Mouse (Mus musculus) kidney, embryonic 16.5 days (tissue): ENCODE results near the gene Tubb5. TPM values are rescaled to one million over a fixed set of nuclear protein-coding genes. Genes with fewer than 3 reads are reported as not detected.

ENCODE experiments used
- ATAC-seq: fragments of 200-750 bp; cut with Nextera tagmentation; 2 replicates; pipeline ENCODE4 v1.8.0; 2017; ENCODE audit warnings: moderate TSS enrichment; ENCODE audit not compliant: low FRiP score, low TSS enrichment
- H3K27ac ChIP-seq: fragments of 300-500 bp; sonication (generic); 2 replicates; pipeline ENCODE4 v1.5.1; 2014; ENCODE audit warnings: low read length
- H3K27me3 ChIP-seq: fragments of 300-500 bp; sonication (generic); 2 replicates; pipeline ENCODE4 v1.6.1; 2014; ENCODE audit warnings: low read length, control low read depth, mixed read lengths; ENCODE audit not compliant: insufficient read depth
- H3K36me3 ChIP-seq: fragments of 300-500 bp; sonication (generic); 2 replicates; pipeline ENCODE4 v1.6.1; 2014; ENCODE audit warnings: low read length, control low read depth, mixed read lengths; ENCODE audit not compliant: insufficient read depth
- H3K4me1 ChIP-seq: fragments of 300-500 bp; sonication (generic); 2 replicates; pipeline ENCODE4 v1.6.1; 2014; ENCODE audit warnings: low read length, control low read depth, mixed read lengths; ENCODE audit not compliant: insufficient read depth
- H3K4me2 ChIP-seq: fragments of 300-500 bp; sonication (generic); replicated peaks from 2 replicates; pipeline ENCODE4 v1.6.1; 2014; ENCODE audit warnings: low read depth, low read length
- H3K4me3 ChIP-seq: fragments of 300-500 bp; sonication (generic); 2 replicates; pipeline ENCODE4 v1.5.1; 2014; ENCODE audit warnings: mild to moderate bottlenecking, low read length
- H3K9ac ChIP-seq: fragments of 300-500 bp; sonication (generic); replicated peaks from 2 replicates; pipeline ENCODE4 v1.6.1; 2014; ENCODE audit warnings: low read length
- H3K9me3 ChIP-seq: fragments of 300-500 bp; sonication (generic); 2 replicates; pipeline ENCODE4 v1.6.1; 2016; ENCODE audit warnings: low read length, control low read depth
- WGBS: fragments of 180-500 bp; shearing (Covaris S2); extraction: QIAGEN DNeasy Blood & Tissue Kit; methylation state at CpG from one replicate; pipeline ENCODE4 v1.1.7; 2014; 5-methylcytosine and 5-hydroxymethylcytosine counted together
- polyA plus RNA-seq: library from polyadenylated mRNA; unstranded; fragments of >200 nt; fragmentation: Nextera tagmentation; extraction: Ambion mirVana; gene quantifications from 2 replicates; pipeline ENCODE4 v1.2.1, GENCODE M21; 2015

Gene Tubb5
- polyA plus RNA-seq, 1 experiment from 2014 or later, result 905 TPM

GRCm38 (mm10) chr17:35870151-35870883 is 32.2 kb upstream of the Tubb5 start:
- Histone ChIP-seq H3K4me1 (peaks cover 44% of the 10 kb centered on the region), H3K36me3 (peaks cover 10% of the 10 kb centered on the region; the same call in 1 of the 2 replicates), H3K9me3 (peaks cover 4% of the 10 kb centered on the region; the same call in 1 of the 2 replicates), H3K27ac (peak overlapping the region; percentile 98), H3K9ac (peak overlapping the region; percentile 85), H3K4me2 (peak overlapping the region; percentile 83), H3K4me3 (peak overlapping the region; percentile 68), H3K27me3 (no peaks in the 10 kb centered on the region)
- ATAC-seq, result no peak
- 55% methylated on average over 9 of the region's 9 CpGs for WGBS

- H3K4me2 ChIP-seq, result peak overlapping the region; percentile 83
- H3K27me3 ChIP-seq, result no peaks in the 10 kb centered on the region
- peak overlapping the region; percentile 98 for H3K27ac ChIP-seq
- H3K36me3 ChIP-seq, result 0 out of 2 replicates have a peak, but pooled peaks cover 5% of the 10 kb centered on the region
- WGBS, result 5% methylated on average over 7 of the region's 7 CpGs
- peaks cover 4% of the 10 kb centered on the region; the same call in 1 of the 2 replicates for H3K9me3 ChIP-seq
- no peak for ATAC-seq
- peak overlapping the region; percentile 68 for H3K4me3 ChIP-seq
- peak overlapping the region; percentile 85 for H3K9ac ChIP-seq
- H3K4me1 ChIP-seq, result peaks cover 52% of the 10 kb centered on the region
Measured at GRCm38 (mm10) chr17:35869346-35870067, 31.4 kb upstream of the Tubb5 start.

- H3K27me3 ChIP-seq, result no peaks in the 10 kb centered on the region
- 5% methylated on average over 7 of the region's 7 CpGs for WGBS
- H3K27ac ChIP-seq, result peak overlapping the region; percentile 98
- peak overlapping the region; percentile 68 for H3K4me3 ChIP-seq
- peaks cover 4% of the 10 kb centered on the region; the same call in 1 of the 2 replicates for H3K9me3 ChIP-seq
- peak overlapping the region; percentile 83 for H3K4me2 ChIP-seq
- H3K4me1 ChIP-seq, result peaks cover 56% of the 10 kb centered on the region
- H3K9ac ChIP-seq, result peak overlapping the region; percentile 85
- ATAC-seq, result no peak
- H3K36me3 ChIP-seq, result 0 out of 2 replicates have a peak, but pooled peaks cover 5% of the 10 kb centered on the region
Measured at GRCm38 (mm10) chr17:35868961-35869345, 30.8 kb upstream of the Tubb5 start.

- Histone ChIP-seq H3K4me3 (peak overlapping the region; percentile 68), H3K9ac (peak overlapping the region; percentile 85), H3K36me3 (0 out of 2 replicates have a peak, but pooled peaks cover 5% of the 10 kb centered on the region), H3K9me3 (peaks cover 4% of the 10 kb centered on the region; the same call in 1 of the 2 replicates), H3K27ac (peak overlapping the region; percentile 98), H3K4me2 (peak overlapping the region; percentile 83), H3K27me3 (no peaks in the 10 kb centered on the region), H3K4me1 (peaks cover 52% of the 10 kb centered on the region)
- WGBS, result 28% methylated on average over 16 of the region's 17 CpGs
- no peak for ATAC-seq
Measured at GRCm38 (mm10) chr17:35868165-35868820, 30.2 kb upstream of the Tubb5 start.

GRCm38 (mm10) chr17:35866911-35867890 is 29.1 kb upstream of the Tubb5 start:
- H3K9ac ChIP-seq, result peak overlapping the region; percentile 85
- 0 out of 2 replicates have a peak, but pooled peaks cover 5% of the 10 kb centered on the region for H3K36me3 ChIP-seq
- peak overlapping the region; percentile 83 for H3K4me2 ChIP-seq
- peak overlapping the region; percentile 98 for H3K27ac ChIP-seq
- 8% methylated on average over 26 of the region's 26 CpGs for WGBS
- H3K9me3 ChIP-seq, result peaks cover 4% of the 10 kb centered on the region; the same call in 1 of the 2 replicates
- H3K4me1 ChIP-seq, result peaks cover 51% of the 10 kb centered on the region
- peak overlapping the region; percentile 68 for H3K4me3 ChIP-seq
- ATAC-seq, result no peak
- H3K27me3 ChIP-seq, result no peaks in the 10 kb centered on the region

GRCm38 (mm10) chr17:35866281-35866831 is 28.2 kb upstream of the Tubb5 start:
- peak overlapping the region; percentile 98 for H3K27ac ChIP-seq
- H3K4me1 ChIP-seq, result peaks cover 52% of the 10 kb centered on the region
- H3K27me3 ChIP-seq, result no peaks in the 10 kb centered on the region
- peak; percentile 40 for ATAC-seq
- peak overlapping the region; percentile 68 for H3K4me3 ChIP-seq
- H3K36me3 ChIP-seq, result 0 out of 2 replicates have a peak, but pooled peaks cover 5% of the 10 kb centered on the region
- peak overlapping the region; percentile 85 for H3K9ac ChIP-seq
- peaks cover 3% of the 10 kb centered on the region; the same call in 1 of the 2 replicates for H3K9me3 ChIP-seq
- WGBS, result under 1% methylated on average over 35 of the region's 38 CpGs
- peak overlapping the region; percentile 83 for H3K4me2 ChIP-seq

- Histone ChIP-seq H3K27ac (peak within 1 kb of the TSS; percentile 98), H3K9ac (peak within 1 kb of the TSS; percentile 85), H3K9me3 (no peaks in the 10 kb centered on the region), H3K4me3 (peak within 1 kb of the TSS; percentile 68), H3K36me3 (no peaks in the 10 kb centered on the region), H3K4me1 (peaks cover 51% of the 10 kb centered on the region), H3K4me2 (peak within 1 kb of the TSS; percentile 83), H3K27me3 (no peaks in the 10 kb centered on the region)
- peak; percentile 66 for ATAC-seq
- 0% methylated on average over 32 of the region's 48 CpGs for WGBS
Measured at GRCm38 (mm10) chr17:35865481-35866280, 27.6 kb upstream of the Tubb5 start, which contains the start of gene Ppp1r18. Gene Ppp1r18, plus strand, starts transcription at chr17:35865593.

GRCm38 (mm10) chr17:35864832-35865353 is 26.8 kb upstream of the Tubb5 start:
- Histone ChIP-seq H3K9ac (peak overlapping the region; percentile 85), H3K9me3 (no peaks in the 10 kb centered on the region), H3K36me3 (no peaks in the 10 kb centered on the region), H3K27me3 (no peaks in the 10 kb centered on the region), H3K4me3 (peak overlapping the region; percentile 68), H3K4me1 (peaks cover 48% of the 10 kb centered on the region), H3K27ac (peak overlapping the region; percentile 98), H3K4me2 (peak overlapping the region; percentile 83)
- 26% methylated on average over 10 of the region's 10 CpGs for WGBS
- no peak for ATAC-seq
